Mouse (Mus musculus) T-helper 2 cell (primary cell): ENCODE measurements around the gene Gm17545.

ENCODE experiments used
- in situ Hi-C: fragments of 300-600 bp; cut with MboI, MseI; formaldehyde crosslinking; loops from one replicate; pipeline ENCODE4 v1.15.1; 2025; ENCODE audit warnings: high pct_unique_total_duplicates

Gm17545 gene

DNA sequence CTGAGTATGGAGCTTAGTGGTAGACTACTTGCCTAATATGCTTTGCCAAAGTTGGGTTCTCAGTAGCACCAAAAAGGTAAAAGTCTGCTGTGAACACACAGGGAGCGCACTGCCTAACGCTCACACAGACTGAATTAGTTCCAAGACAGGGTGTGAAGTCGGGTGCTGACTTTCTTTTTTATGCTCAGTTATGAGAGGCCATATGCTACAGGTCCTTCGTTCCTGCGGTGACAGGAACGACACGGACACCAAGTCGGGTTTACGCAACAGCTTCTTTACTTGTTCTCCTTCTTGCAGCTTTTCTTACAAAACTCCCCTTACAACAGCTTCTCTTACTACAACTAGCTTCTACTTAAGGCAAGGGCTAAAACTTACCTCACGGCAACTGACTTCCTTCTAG is 10.9 kb upstream of the Gm17545 start:
- in situ Hi-C loops, result no loop called here

GRCm38 (mm10) chr9:22445123-22445522 is 9.0 kb upstream of the Gm17545 start:
- in situ Hi-C loops, result no loop called here

GRCm38 (mm10) chr9:22447213-22447612 is 6.9 kb upstream of the Gm17545 start:
- in situ Hi-C loops, result no loop called here

DNA sequence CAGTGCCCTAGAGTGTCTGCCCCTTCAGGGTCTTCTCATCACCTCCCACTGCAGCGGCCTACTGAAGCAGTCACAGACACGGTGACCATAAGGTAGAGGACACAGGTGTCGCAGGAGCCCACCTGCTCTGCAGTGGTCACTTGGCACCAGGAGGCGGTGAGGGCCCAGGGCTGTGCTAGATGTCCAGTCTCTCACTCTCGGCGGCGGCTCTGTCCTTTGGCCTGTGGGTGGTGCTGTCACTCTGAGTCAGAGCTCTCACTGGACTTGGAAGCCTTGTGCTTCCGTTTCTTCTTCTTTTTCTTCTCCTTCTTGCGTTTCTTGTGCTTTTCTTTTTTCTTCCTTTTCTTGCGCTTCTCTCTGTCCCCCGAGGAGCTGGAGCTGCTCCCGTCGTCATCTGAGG is 5.7 kb upstream of the Gm17545 start:
- in situ Hi-C loops, result no loop called here

DNA sequence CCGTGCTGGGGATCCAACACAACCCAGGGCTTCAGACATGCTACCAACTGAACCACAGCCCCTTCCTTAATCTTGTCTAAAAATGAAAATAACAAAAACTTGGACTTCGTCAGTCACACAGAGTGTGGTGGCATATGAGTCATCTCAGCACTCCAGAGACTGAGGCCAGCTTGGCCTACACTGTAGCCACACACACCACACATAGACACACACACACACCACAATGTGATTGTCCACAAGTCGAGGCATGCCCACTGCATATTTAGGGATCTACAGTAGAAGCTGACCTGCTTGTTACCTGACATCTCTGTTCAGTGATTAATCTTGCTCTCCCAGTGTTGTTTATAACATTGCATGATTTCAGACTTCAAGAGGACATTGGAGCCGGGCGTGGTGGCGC is 4.9 kb upstream of the Gm17545 start:
- in situ Hi-C loops, result no loop called here

DNA sequence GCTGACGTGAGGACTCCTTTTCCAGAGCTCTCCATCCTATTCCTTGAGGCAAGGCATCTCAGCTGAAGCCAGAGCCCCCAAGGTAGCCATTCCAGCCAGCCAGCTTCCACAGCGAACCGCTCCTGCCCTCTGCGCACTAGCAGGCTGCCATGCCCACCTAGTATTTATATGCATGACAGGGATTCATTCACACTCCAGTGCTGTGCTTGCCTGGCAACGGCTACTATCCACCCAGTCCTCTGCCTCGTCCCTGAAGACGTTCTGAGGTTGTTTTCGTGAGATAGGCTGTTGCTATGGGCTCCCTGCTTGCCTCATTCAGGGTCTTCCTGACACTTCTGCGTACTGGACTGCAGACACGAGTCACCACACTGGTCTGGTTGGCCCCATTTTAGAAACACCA is 1.4 kb upstream of the Gm17545 start:
- in situ Hi-C loops, result no loop called here

GRCm38 (mm10) chr9:22453501-22453924 is 577 bp upstream of the Gm17545 start:
- in situ Hi-C loops, result no loop called here

- in situ Hi-C loops, result no loop called here
Measured at GRCm38 (mm10) chr9:22455041-22455440, 951 bp downstream of the Gm17545 start.

DNA sequence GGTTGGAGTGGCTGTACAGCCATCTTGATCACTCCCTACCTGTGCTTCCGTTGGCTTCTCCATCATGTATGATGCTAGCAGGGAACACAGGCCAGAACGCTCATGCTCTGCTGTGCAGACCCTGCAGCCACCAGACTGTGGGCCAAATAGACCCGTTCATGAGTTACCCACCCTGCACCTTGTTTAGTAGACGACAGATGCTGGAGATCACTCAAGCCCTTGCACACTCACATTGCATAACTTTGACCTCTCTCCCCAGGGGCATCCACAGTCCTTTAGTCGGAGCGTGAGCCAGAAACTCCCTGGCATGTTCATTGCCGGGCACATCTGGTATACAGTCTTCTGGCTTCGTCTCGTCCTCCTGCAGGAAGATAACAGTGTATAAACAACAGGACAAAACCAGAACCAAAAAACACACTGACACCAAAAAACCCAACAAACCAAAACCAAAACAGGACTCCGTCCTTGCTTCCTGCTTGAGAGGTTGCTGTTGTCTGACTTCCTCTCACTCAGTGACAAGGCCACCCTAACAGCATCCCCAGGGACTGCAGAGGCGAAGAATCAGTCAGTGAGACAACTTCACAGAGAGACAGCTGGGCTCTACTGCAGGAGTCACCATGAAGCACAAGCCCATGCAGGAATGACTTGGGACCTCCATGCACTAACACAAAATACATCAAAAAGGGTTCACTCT is 3.2 kb downstream of the Gm17545 start:
- in situ Hi-C loops, result no loop called here

- in situ Hi-C loops, result no loop called here
Measured at GRCm38 (mm10) chr9:22461946-22462345, 7.9 kb downstream of the Gm17545 start.

GRCm38 (mm10) chr9:22466212-22466611 is 12.1 kb downstream of the Gm17545 start:
- in situ Hi-C loops, result no loop called here

- in situ Hi-C loops, result no loop called here
Measured at GRCm38 (mm10) chr9:22467371-22468169, 13.5 kb downstream of the Gm17545 start.

- in situ Hi-C loops, result no loop called here
Measured at GRCm38 (mm10) chr9:22468170-22468898, 14.2 kb downstream of the Gm17545 start.

DNA sequence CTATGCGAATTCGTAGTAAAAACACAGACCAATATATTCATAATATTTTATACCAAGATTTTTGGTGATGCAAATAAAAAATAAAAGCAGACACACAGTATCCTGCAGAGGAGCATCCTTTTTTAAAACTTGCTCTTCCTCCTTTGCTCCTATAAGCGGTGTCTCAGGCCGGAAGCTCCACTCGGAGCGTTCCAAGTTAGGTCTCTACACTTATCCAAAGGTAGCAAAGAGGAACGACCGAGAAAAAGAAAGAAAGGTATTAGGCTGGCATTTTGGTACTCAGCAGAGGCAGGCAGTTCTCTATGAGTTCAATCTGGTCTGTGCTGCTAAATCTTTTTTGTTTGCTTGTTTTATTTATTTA is 14.8 kb downstream of the Gm17545 start:
- in situ Hi-C loops, result no loop called here

DNA sequence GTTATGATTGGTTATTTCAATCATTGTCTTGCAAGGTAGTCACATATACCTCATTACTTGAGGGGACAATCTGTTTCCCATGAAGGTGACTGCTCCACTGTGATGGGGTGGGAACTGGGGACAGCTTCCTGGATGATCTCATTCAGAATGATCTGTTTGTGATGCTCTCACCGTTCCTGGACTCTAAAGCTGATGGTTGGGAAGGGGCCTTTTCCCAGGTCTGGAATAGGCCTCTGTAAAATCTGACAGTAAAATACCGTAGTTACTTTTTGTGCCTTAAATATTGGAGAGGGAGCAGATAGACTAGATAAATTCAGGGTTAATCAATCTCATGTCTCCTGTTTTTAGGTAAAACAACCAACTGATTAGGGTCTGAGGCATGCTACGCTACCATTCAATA is 15.6 kb downstream of the Gm17545 start, which contains the start of gene Rp9:
Rp9 (minus strand) TSS at position 101 of the 400 bp plus-strand sequence.
- in situ Hi-C loops, result no loop called here

GRCm38 (mm10) chr9:22475424-22475868 is 21.4 kb downstream of the Gm17545 start, which contains the start of gene Bbs9:
Bbs9 (plus strand) TSS chr9:22475715.
- in situ Hi-C loops, result no loop called here

DNA sequence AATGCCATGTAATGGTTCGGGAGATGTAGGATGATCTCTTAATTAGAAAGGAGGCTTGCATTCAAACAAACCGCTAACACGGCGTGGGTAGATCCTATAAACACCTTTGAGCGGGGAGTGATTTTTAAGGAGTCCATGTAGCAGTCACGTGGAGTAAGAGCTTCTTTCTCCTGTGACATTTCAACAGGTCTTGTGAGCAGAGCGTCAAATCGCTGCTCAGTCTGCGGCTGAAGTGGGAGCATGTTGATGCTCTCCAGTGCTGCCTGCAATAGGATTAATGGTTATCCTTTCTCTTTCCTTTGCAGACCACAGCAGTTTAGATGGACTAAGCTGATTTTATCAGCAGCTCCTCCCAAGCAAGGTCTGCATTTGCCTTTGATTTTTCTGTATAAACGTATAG is 22.2 kb downstream of the Gm17545 start:
- in situ Hi-C loops, result no loop called here

DNA sequence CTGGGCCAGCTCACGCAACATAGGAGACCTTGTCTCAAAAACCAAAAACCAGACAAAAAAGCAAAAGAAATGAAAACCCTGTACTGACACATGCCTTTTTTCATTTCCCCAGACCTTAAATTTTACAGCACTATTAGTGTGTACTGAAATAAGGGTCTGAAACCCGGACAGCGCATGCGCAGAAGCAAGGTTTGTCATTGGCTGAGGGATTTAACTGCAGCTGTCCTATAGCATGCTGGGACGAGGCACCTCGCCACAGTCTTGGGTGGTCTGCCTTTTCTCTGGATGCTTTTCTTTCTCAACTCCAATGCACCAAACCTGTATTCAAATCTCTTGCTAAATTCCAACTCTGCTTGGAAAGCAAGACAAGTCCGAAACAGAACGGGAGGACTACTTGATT is 24.9 kb downstream of the Gm17545 start:
- in situ Hi-C loops, result no loop called here

DNA sequence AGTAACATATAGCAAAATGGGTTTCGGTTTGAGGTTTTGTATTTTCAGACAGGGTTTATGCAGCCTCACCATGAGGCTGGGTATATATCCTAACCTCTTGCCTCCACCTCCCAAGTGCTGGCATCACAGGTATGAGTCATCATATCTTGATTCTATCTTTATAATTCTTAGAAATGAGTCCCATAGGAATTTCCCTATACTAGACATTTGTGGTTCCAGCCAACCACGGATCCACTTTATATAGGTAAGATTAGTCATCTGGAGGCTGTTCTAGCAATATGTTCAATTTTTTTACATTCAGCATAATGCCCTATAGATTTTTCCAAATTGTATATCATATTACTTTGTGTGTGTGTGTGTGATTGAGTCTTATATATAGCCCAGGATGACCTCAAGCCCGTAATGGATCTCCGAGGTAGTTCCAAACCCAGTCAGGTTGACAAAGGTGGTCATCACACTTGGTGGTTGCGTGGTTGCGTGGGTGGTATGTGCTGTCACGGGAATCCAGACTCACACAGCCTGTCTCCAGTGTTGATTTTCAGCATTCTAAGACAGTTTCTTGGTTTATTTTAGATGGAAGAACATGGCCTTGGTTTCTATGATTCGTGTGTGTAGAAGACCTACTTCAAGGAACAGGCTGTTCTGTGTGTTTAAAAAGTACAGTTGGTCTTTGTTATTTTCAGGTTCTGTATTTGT is 29.9 kb downstream of the Gm17545 start:
- in situ Hi-C loops, result loop anchor here (10.0 kb wide), 1 partner anchor 151 kb away; no protein-coding TSS in a partner anchor

DNA sequence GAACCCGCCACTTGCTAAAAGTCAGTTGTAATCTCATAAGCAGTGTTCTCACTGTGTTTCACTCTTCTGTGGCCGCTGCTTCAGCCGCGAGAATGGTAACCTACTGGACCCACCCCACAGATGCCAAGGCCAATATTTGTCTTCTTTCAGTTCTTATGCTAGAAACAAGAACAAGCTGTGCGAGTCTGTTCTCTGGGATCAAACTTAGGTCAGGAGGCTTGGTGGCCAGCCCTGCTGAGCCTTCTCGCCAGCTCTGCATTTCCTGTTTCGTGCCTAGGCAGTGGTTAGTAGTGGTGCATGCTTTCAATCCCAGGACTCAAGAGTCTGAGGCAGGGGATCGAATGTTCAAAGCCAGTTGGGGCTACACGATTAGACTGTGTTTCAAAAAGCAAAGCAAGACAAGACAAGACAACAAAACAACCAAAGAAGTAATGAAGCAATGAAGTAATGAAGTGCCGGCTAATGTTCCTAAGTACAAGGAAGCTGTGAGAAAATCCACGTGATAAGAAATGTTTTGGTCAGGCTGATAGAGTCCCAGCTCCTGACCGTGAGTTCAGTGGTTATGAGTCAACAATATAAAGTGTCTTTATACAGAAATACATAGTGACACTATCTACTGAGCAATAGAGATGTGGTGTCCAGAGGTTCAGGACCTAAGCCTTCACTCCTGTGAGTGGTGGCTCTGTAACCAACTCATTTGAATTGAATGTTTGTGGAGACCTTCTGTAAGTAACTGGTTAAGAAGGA is 30.6 kb downstream of the Gm17545 start:
- in situ Hi-C loops, result loop anchor here (10.0 kb wide), 1 partner anchor 150 kb away; no protein-coding TSS in a partner anchor

DNA sequence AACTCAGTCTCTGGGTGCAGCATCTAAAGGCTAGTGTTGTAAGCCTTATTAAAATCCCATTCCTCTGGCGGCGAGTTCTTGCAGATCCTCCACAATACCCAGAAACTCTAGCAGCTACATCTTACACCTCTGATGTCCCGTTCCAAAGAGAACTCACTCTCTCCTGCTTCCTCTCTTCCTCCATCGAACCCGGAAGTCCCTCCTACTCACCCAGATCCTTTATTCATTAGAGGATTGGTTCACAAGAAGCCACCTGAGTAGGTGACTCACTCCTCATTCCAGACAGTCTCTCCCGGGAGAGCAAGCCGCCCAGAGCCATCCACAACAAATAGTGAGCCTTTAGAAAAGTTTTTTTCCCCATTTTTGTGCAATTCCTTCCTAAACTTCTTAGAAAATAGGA is 32.1 kb downstream of the Gm17545 start:
- in situ Hi-C loops, result loop anchor here (10.0 kb wide), 1 partner anchor 149 kb away; no protein-coding TSS in a partner anchor
